Comparison of ENCODE assay signal across 18 mouse cellular contexts in the genomic region with DNA sequence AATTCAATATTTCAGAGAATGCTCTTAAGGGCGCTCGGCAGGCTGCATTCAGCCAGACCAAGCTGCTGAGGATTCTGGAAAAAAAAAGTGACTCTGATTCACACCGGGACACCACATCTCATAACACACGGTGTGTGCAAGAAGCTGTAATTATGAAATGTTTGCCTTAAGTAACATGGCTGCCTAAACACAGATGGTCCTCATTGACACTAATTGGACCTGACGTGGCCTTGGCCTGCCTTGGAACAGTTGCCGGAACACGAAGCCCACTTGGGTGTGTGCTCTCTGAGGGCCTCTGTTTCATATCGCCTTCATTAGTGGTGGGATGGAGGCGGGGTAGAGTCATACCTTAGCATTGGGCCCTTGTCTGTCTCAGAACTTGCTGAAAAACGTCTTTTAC.
DNase-seq lines count a peak whose midpoint lies in the region; ATAC-seq lines count a peak whose summit lies in the region.
"Had no signal": no experiment of that assay in that cellular context is flagged by ENCODE, and none has a peak within 500 bp of the region (broad histone marks: within the 10 kb centered on the region; RNA-seq: fewer than 3 reads in every experiment).

No protein-coding gene starts in this region.

- whole genome bisulfite sequencing in midbrain, embryonic 14.5 days = 60% methylated on average over 10 of the region's 10 CpGs
- 63% methylated on average over 10 of the region's 10 CpGs for WGBS in midbrain, embryonic 16.5 days
- WGBS in limb, embryonic 10.5 days = 48% methylated on average over 10 of the region's 10 CpGs

- no peak overlapping the region for H3K4me2 ChIP-seq in midbrain, embryonic 14.5 days (ENCODE audit: low read length)
- H3K4me2 ChIP-seq in midbrain, embryonic 16.5 days (ENCODE audit: low read length) = no peak overlapping the region
- H3K4me2 ChIP-seq: forebrain, embryonic 13.5 days; neural tube, embryonic 13.5 days; stomach, embryonic 15.5 days had no signal

- no peak for ATAC-seq in midbrain, embryonic 14.5 days (ENCODE audit: low FRiP score, low TSS enrichment)
- ATAC-seq in midbrain, embryonic 16.5 days = no peak
- ATAC-seq in megakaryocyte-erythroid progenitor cell, adult 5-6 weeks (replicated peaks; ENCODE audit: low FRiP score, low TSS enrichment, poor library complexity, severe bottlenecking) = no peak
- ATAC-seq: forebrain, embryonic 13.5 days; hindbrain, embryonic 16.5 days had no signal

- no peaks in the 10 kb centered on the region for H3K9me3 ChIP-seq in midbrain, embryonic 14.5 days (ENCODE audit: control insufficient read depth, low read length)
- H3K9me3 ChIP-seq in midbrain, embryonic 16.5 days (replicated peaks; ENCODE audit: control insufficient read depth, low read length, poor library complexity, severe bottlenecking) = no peaks in the 10 kb centered on the region
- no peaks in the 10 kb centered on the region for H3K9me3 ChIP-seq in limb, embryonic 10.5 days (replicated peaks)
- H3K9me3 ChIP-seq: forebrain, embryonic 13.5 days; neural tube, embryonic 13.5 days; stomach, embryonic 15.5 days had no signal

- peak; percentile 80 to 81 for DNase-seq in cerebellum, postnatal 10 days
- DNase-seq in cerebellum, adult 11-12 months = no peak
- peak; percentile 38 for DNase-seq in midbrain, embryonic 14.5 days
- DNase-seq in limb, embryonic 10.5 days (ENCODE audit: low spot score) = peak; percentile 59
- DNase-seq in right cerebral cortex, postnatal 25 days = no peak
- no peak for DNase-seq in layer of hippocampus, postnatal 36 days
- DNase-seq: heart, adult 11 months; kidney, adult 2 months; kidney, postnatal 36 days; lung, adult 18-20 months; spleen, adult 18-20 months had no signal

- H3K36me3 ChIP-seq in midbrain, embryonic 14.5 days (ENCODE audit: control insufficient read depth, insufficient read depth, low read length) = no peaks in the 10 kb centered on the region
- H3K36me3 ChIP-seq in midbrain, embryonic 16.5 days (ENCODE audit: control insufficient read depth, insufficient read depth, low read length) = no peaks in the 10 kb centered on the region
- H3K36me3 ChIP-seq in limb, embryonic 10.5 days = no peaks in the 10 kb centered on the region
- H3K36me3 ChIP-seq: neural tube, embryonic 13.5 days; stomach, embryonic 15.5 days had no signal

- no peak overlapping the region for H3K9ac ChIP-seq in midbrain, embryonic 14.5 days (replicated peaks; ENCODE audit: low read length)
- no peak overlapping the region for H3K9ac ChIP-seq in midbrain, embryonic 16.5 days (ENCODE audit: low read depth, low read length)
- H3K9ac ChIP-seq: forebrain, embryonic 13.5 days; neural tube, embryonic 13.5 days; stomach, embryonic 15.5 days had no signal

- no peak overlapping the region for H3K4me3 ChIP-seq in midbrain, embryonic 14.5 days (replicated peaks; ENCODE audit: low read depth, low read length)
- H3K4me3 ChIP-seq in midbrain, embryonic 16.5 days (ENCODE audit: low read depth, low read length) = no peak overlapping the region
- no peak overlapping the region for H3K4me3 ChIP-seq in limb, embryonic 10.5 days
- H3K4me3 ChIP-seq: forebrain, embryonic 13.5 days; neural tube, embryonic 13.5 days; stomach, embryonic 15.5 days had no signal

- no peaks in the 10 kb centered on the region for H3K27me3 ChIP-seq in midbrain, embryonic 14.5 days (ENCODE audit: control insufficient read depth, insufficient read depth, low read length)
- H3K27me3 ChIP-seq in midbrain, embryonic 16.5 days (ENCODE audit: control insufficient read depth, insufficient read depth, low read depth, low read length) = no peaks in the 10 kb centered on the region
- H3K27me3 ChIP-seq in limb, embryonic 10.5 days (ENCODE audit: low read depth, poor library complexity, severe bottlenecking) = no peaks in the 10 kb centered on the region
- H3K27me3 ChIP-seq: forebrain, embryonic 13.5 days; neural tube, embryonic 13.5 days; stomach, embryonic 15.5 days had no signal

- no peak overlapping the region for H3K27ac ChIP-seq in midbrain, embryonic 14.5 days (replicated peaks; ENCODE audit: low read depth, low read length)
- no peak overlapping the region for H3K27ac ChIP-seq in midbrain, embryonic 16.5 days (ENCODE audit: low read length)
- H3K27ac ChIP-seq in limb, embryonic 10.5 days = peak overlapping the region; percentile 37
- H3K27ac ChIP-seq: forebrain, embryonic 13.5 days; macrophage; neural tube, embryonic 13.5 days; stomach, embryonic 15.5 days had no signal

- no peaks in the 10 kb centered on the region for H3K4me1 ChIP-seq in midbrain, embryonic 14.5 days (ENCODE audit: control insufficient read depth, insufficient read depth, low read length)
- no peaks in the 10 kb centered on the region for H3K4me1 ChIP-seq in midbrain, embryonic 16.5 days (ENCODE audit: control insufficient read depth, insufficient read depth, low read length)
- peaks cover 16% of the 10 kb centered on the region for H3K4me1 ChIP-seq in limb, embryonic 10.5 days
- H3K4me1 ChIP-seq: forebrain, embryonic 13.5 days; neural tube, embryonic 13.5 days; stomach, embryonic 15.5 days had no signal

Comparison
In these comparisons a context has a peak if more than half of its experiments do, and no peak if none do; other contexts are left out.
1. DNase-seq: peak in cerebellum, postnatal 10 days (2 of 2), midbrain, embryonic 14.5 days (single experiment) and limb, embryonic 10.5 days (single experiment); none in cerebellum, adult 11-12 months (single experiment), right cerebral cortex, postnatal 25 days (single experiment) and layer of hippocampus, postnatal 36 days (0 of 2).